Mouse (Mus musculus) ES-E14 (cell line): ENCODE data around the gene Mtfmt. TPM values are rescaled to one million over a fixed set of nuclear protein-coding genes. Genes with fewer than 3 reads are reported as not detected.

Experiments
- DNase-seq: peaks from one replicate; pipeline ENCODE4 v3.0.0-alpha.2; 2013; ENCODE audit warnings: low read depth, low spot score
- H3K27ac ChIP-seq: 2 replicates; pipeline ENCODE4 v1.5.1; 2012; ENCODE audit warnings: low read depth, mild to moderate bottlenecking, low read length, moderate library complexity, mixed read lengths; ENCODE audit not compliant: poor library complexity, insufficient read depth, severe bottlenecking
- H3K36me3 ChIP-seq: 2 replicates; pipeline ENCODE4 v1.6.1; 2012; ENCODE audit warnings: mild to moderate bottlenecking, low read length, moderate library complexity, mixed read lengths; ENCODE audit not compliant: control insufficient read depth, poor library complexity, insufficient read depth, severe bottlenecking
- H3K4me1 ChIP-seq, 2 experiments: fragments of 150-350 bp in 1 of 2; sonication (generic) in 1 of 2; 2 replicates each; pipeline ENCODE4 v1.6.1; 2012; ENCODE audit warnings: low read length in 2 of 2, mild to moderate bottlenecking in 1 of 2, mixed read lengths in 1 of 2; ENCODE audit not compliant: control insufficient read depth in 2 of 2, insufficient read depth in 2 of 2, poor library complexity in 1 of 2
- H3K4me3 ChIP-seq, 2 experiments: fragments of 150-350 bp in 1 of 2; sonication (generic) in 1 of 2; 2 replicates each; pipeline ENCODE4 v1.5.1; 2012; ENCODE audit warnings: low read length in 2 of 2, low read depth in 1 of 2, mild to moderate bottlenecking in 1 of 2, mixed read lengths in 1 of 2; ENCODE audit not compliant: insufficient read depth in 1 of 2, poor library complexity in 1 of 2, severe bottlenecking in 1 of 2
- H3K9ac ChIP-seq: 2 replicates; pipeline ENCODE4 v1.6.1; 2012; ENCODE audit warnings: low read depth, mild to moderate bottlenecking, low read length, mixed read lengths; ENCODE audit not compliant: poor library complexity, insufficient read depth, severe bottlenecking
- H3K9me3 ChIP-seq: fragments of 150-350 bp; sonication (generic); 2 replicates; pipeline ENCODE4 v1.6.1; 2012; ENCODE audit warnings: low read depth, mild to moderate bottlenecking, low read length; ENCODE audit not compliant: control insufficient read depth, insufficient read depth
- CHD2 ChIP-seq: IDR thresholded peaks from 2 replicates; pipeline ENCODE4 v1.6.1; 2014; ENCODE audit warnings: mild to moderate bottlenecking, low read depth, low read length, inconsistent platforms
- HCFC1 ChIP-seq: IDR thresholded peaks from 2 replicates; pipeline ENCODE4 v1.6.1; 2012; ENCODE audit warnings: low read length, inconsistent platforms, borderline replicate concordance; ENCODE audit not compliant: insufficient read depth
- MAFK ChIP-seq: IDR thresholded peaks from 2 replicates; pipeline ENCODE4 v1.6.1; 2014; ENCODE audit warnings: mild to moderate bottlenecking, low read depth, low read length, inconsistent platforms; ENCODE audit not compliant: insufficient read depth
- ZC3H11A ChIP-seq: IDR thresholded peaks from 2 replicates; pipeline ENCODE4 v1.6.1; 2012; ENCODE audit warnings: low read depth, mild to moderate bottlenecking, inconsistent platforms, low read length, borderline replicate concordance
- ZNF384 ChIP-seq: IDR thresholded peaks from 2 replicates; pipeline ENCODE4 v1.6.1; 2012; ENCODE audit warnings: low read depth, low read length, inconsistent platforms
- in situ Hi-C, 2 experiments: fragments of 600-800 bp; cut with MboI; formaldehyde crosslinking; loops; one replicate each; pipeline ENCODE4 v1.15.1; 2025; ENCODE audit warnings: low sequenced_read_pairs in 2 of 2, inconsistent platforms in 1 of 2; ENCODE audit not compliant: unreplicated experiment in 2 of 2
- total RNA-seq: library from RNA; depleted of rRNA; stranded (reverse); fragments of 300-350 nt; gene quantifications from 2 replicates; pipeline ENCODE4 v1.2.3, GENCODE M21; 2012

Mtfmt gene
- total RNA-seq, 1 experiment = 9.1 TPM

- TF ChIP-seq CHD2 (no peak), MAFK (no peak), ZC3H11A (no peak), ZNF384 (no peak), HCFC1 (no peak)
- in situ Hi-C loops = no loop called here
- DNase-seq = no peak
- no peak overlapping the region for H3K9ac ChIP-seq
- no peak overlapping the region for H3K27ac ChIP-seq
- no peaks in the 10 kb centered on the region for H3K9me3 ChIP-seq
- H3K4me3 ChIP-seq = no peak overlapping the region
- no peaks in the 10 kb centered on the region for H3K36me3 ChIP-seq
- peaks cover 0 to 4% of the 10 kb centered on the region in 2 experiments; a peak in 2 of 4 replicates for H3K4me1 ChIP-seq
Measured at GRCm38 (mm10) chr9:65430401-65430800, 5.2 kb upstream of the Mtfmt start.

- no peak for TF ChIP-seq ZNF384
- TF ChIP-seq ZC3H11A = no peak
- TF ChIP-seq CHD2 = no peak
- TF ChIP-seq HCFC1 = no peak
- TF ChIP-seq MAFK = no peak
- Histone ChIP-seq H3K4me1 (peaks cover 0 to 4% of the 10 kb centered on the region in 2 experiments; a peak in 2 of 4 replicates), H3K27ac (no peak overlapping the region), H3K9ac (no peak overlapping the region), H3K9me3 (no peaks in the 10 kb centered on the region), H3K4me3 (no peak overlapping the region), H3K36me3 (no peaks in the 10 kb centered on the region)
- in situ Hi-C loops = no loop called here
- no peak for DNase-seq
Measured at GRCm38 (mm10) chr9:65430921-65431320, 4.7 kb upstream of the Mtfmt start.

- TF ChIP-seq ZC3H11A (peak; percentile 71; the same call in 1 of the 2 replicates), HCFC1 (no peak)
- Histone ChIP-seq H3K9me3 (no peaks in the 10 kb centered on the region), H3K9ac (no peak overlapping the region), H3K27ac (no peak overlapping the region), H3K4me1 (peaks cover 0 to 4% of the 10 kb centered on the region in 2 experiments; a peak in 2 of 4 replicates), H3K36me3 (no peaks in the 10 kb centered on the region), H3K4me3 (no peak overlapping the region)
- DNase-seq = peak; percentile 71
- in situ Hi-C loops = no loop called here
Measured at GRCm38 (mm10) chr9:65432236-65432635, 3.3 kb upstream of the Mtfmt start.

- in situ Hi-C loops = no loop called here
- H3K27ac ChIP-seq = no peak overlapping the region
- DNase-seq = peak; percentile 78
Measured at GRCm38 (mm10) chr9:65434140-65434539, 1.4 kb upstream of the Mtfmt start.

GRCm38 (mm10) chr9:65435211-65435610, 371 bp upstream of the Mtfmt start:
- Histone ChIP-seq H3K36me3 (no peaks in the 10 kb centered on the region), H3K4me3 (no peak overlapping the region), H3K4me1 (peaks cover 0 to 4% of the 10 kb centered on the region in 2 experiments; a peak in 2 of 4 replicates), H3K9me3 (no peaks in the 10 kb centered on the region), H3K9ac (no peak overlapping the region), H3K27ac (no peak overlapping the region)
- DNase-seq = no peak
- in situ Hi-C loops = no loop called here
- TF ChIP-seq CHD2 (no peak), ZNF384 (no peak), MAFK (no peak), ZC3H11A (no peak), HCFC1 (no peak)

More at GRCm38 (mm10) chr9:65434140-65434539, 1.4 kb upstream of the Mtfmt start:
- Histone ChIP-seq H3K4me1 (peaks cover 0 to 4% of the 10 kb centered on the region in 2 experiments; a peak in 2 of 4 replicates), H3K4me3 (no peak overlapping the region), H3K9ac (no peak overlapping the region), H3K9me3 (no peaks in the 10 kb centered on the region), H3K36me3 (no peaks in the 10 kb centered on the region)
- TF ChIP-seq CHD2 = no peak
- TF ChIP-seq ZC3H11A = 0 out of 2 replicates have a peak, but pooled peaks have one; percentile 20
